Mouse (Mus musculus): Measurements from ENCODE around the gene Slc22a23. TPM values are rescaled to one million over a fixed set of nuclear protein-coding genes. Genes with fewer than 3 reads are reported as not detected.

Gene Slc22a23
- polyA plus RNA-seq, 1 experiment from 2014 or later = 3.6 TPM

DNA sequence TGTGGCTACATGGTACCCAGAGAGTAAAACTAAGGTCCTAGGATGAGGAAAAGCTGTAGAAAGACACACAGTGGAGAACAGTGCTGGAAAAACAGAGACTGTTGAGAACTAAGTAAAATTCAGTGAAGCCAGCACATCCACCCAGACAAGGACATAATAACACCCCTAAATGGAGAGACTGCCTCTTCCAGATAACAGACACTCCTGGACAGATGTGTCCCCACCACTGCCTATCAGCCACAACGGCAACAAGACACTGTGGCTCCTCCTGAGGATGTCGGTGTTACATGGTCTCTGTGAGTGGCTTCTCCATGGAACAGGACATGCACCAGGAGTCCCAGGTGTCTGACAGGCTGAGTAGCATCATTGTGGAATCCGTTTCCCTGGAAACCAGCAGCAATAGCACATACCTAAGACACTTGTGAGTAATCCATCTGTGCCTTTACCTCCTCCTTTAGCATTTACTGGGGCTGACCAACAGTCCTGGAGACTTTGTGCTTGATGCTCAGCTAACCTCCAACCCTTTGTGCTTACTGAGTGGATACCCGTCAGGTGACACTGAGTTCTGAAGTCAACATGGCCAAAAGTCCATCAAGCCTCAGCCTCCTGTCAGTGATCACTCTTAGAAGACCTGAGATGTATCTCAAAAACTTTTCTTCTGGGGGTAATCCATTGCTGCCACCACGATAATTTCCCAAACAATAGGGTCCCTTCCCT is 73.9 kb downstream of the Slc22a23 start:
- Histone ChIP-seq H3K9me3 (replicated peaks; ENCODE audit: control insufficient read depth, low read length) (no peaks in the 10 kb centered on the region), H3K27me3 (ENCODE audit: control insufficient read depth, insufficient read depth, low read length) (no peaks in the 10 kb centered on the region), H3K36me3 (ENCODE audit: control insufficient read depth, insufficient read depth, low read length) (no peaks in the 10 kb centered on the region), H3K27ac (ENCODE audit: low read length) (no peak overlapping the region), H3K4me3 (replicated peaks; ENCODE audit: low read length) (no peak overlapping the region), H3K9ac (ENCODE audit: low read length) (no peak overlapping the region), H3K4me2 (ENCODE audit: low read depth, low read length) (no peak overlapping the region), H3K4me1 (ENCODE audit: control insufficient read depth, insufficient read depth, low read length) (no peaks in the 10 kb centered on the region; the same call in 1 of the 2 replicates)
- no peak for ATAC-seq (ENCODE audit: insufficient read depth, low FRiP score)
- 80% methylated on average over 5 of the region's 5 CpGs for WGBS

DNA sequence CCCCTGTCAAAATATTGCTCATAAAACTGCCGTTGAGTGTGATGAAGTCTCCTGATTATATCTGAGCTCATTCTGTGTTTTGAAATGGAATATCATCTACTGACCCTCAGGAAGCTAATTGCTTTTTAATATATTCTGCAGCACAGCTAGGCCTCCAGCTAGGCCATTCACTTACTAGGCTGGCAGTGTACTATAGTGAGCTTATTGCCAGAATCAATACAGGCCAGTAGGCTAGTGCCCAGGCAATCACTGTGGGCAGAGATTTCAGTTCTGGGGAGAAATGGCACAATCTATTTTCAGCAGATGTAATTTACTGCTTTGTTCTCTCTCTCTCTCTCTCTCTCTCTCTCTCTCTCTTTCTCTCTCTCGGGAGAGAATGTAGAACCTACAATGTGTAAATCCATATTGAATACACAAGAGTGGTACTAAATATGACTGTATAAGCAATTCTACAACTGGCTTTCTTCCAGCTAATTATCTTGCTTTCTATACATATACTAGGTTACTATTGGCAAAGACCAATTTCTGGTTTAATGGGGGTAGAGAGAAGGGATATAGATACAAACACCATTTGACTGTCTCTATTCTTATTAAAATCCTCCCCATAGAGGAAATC is 75.5 kb downstream of the Slc22a23 start:
- no peak for ATAC-seq (ENCODE audit: insufficient read depth, low FRiP score)
- no peaks in the 10 kb centered on the region for H3K36me3 ChIP-seq (ENCODE audit: control insufficient read depth, insufficient read depth, low read length)
- no peaks in the 10 kb centered on the region for H3K9me3 ChIP-seq (replicated peaks; ENCODE audit: control insufficient read depth, low read length)
- no peaks in the 10 kb centered on the region for H3K4me1 ChIP-seq (ENCODE audit: control insufficient read depth, insufficient read depth, low read length)
- no peak overlapping the region for H3K27ac ChIP-seq (ENCODE audit: low read length)
- WGBS = 66% methylated on average over 2 of the region's 2 CpGs
- H3K4me3 ChIP-seq (replicated peaks; ENCODE audit: low read length) = no peak overlapping the region
- H3K4me2 ChIP-seq (ENCODE audit: low read depth, low read length) = no peak overlapping the region
- no peaks in the 10 kb centered on the region for H3K27me3 ChIP-seq (ENCODE audit: control insufficient read depth, insufficient read depth, low read length)
- no peak overlapping the region for H3K9ac ChIP-seq (ENCODE audit: low read length)

DNA sequence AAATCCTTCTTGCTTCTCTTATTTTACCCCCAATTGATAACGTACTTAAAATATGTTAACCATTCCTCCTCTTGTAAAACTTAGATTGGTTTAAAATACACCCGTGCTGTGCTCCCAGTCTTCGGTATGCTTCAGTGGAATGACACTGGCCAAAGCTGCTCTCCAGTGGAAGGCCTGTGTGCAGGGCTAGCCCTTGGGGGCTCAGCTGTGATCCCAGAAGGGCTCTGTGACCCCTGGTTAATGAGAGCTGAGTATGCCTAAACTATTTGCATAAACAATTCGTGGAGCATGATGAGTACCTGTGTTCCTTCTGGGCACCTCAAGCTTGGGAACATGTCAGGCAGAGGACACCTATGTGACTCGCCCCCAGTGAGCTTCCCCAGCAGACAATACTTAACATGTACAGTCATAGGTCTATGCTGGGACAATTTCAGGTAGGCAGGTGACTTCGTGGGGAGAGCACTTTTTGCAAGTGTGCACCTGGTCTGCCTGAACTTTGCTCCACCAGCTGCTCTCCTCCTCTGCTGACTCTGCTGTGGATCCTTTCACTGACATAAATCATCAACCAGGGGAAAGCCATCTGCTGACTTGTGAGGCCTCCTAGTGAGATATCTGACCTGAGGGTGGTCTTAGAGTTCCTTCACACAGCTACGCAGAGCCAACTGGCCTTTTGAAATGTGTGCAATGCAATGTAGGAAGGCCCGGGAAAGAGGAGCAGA is 77.9 kb downstream of the Slc22a23 start:
- no peak overlapping the region for H3K4me2 ChIP-seq (ENCODE audit: low read depth, low read length)
- no peaks in the 10 kb centered on the region for H3K27me3 ChIP-seq (ENCODE audit: control insufficient read depth, insufficient read depth, low read length)
- 70% methylated on average over 8 of the region's 8 CpGs for WGBS
- ATAC-seq (ENCODE audit: insufficient read depth, low FRiP score) = no peak
- no peaks in the 10 kb centered on the region for H3K4me1 ChIP-seq (ENCODE audit: control insufficient read depth, insufficient read depth, low read length)
- H3K4me3 ChIP-seq (replicated peaks; ENCODE audit: low read length) = no peak overlapping the region
- no peaks in the 10 kb centered on the region for H3K9me3 ChIP-seq (replicated peaks; ENCODE audit: control insufficient read depth, low read length)
- no peaks in the 10 kb centered on the region for H3K36me3 ChIP-seq (ENCODE audit: control insufficient read depth, insufficient read depth, low read length)
- H3K9ac ChIP-seq (ENCODE audit: low read length) = no peak overlapping the region
- H3K27ac ChIP-seq (ENCODE audit: low read length) = no peak overlapping the region

- H3K9me3 ChIP-seq (replicated peaks; ENCODE audit: control insufficient read depth, low read length) = no peaks in the 10 kb centered on the region
- no peak overlapping the region for H3K27ac ChIP-seq (ENCODE audit: low read length)
- 91% methylated on average over 8 of the region's 8 CpGs for WGBS
- H3K4me3 ChIP-seq (replicated peaks; ENCODE audit: low read length) = no peak overlapping the region
- no peak overlapping the region for H3K9ac ChIP-seq (ENCODE audit: low read length)
- H3K27me3 ChIP-seq (ENCODE audit: control insufficient read depth, insufficient read depth, low read length) = no peaks in the 10 kb centered on the region
- H3K4me2 ChIP-seq (ENCODE audit: low read depth, low read length) = no peak overlapping the region
- no peaks in the 10 kb centered on the region for H3K4me1 ChIP-seq (ENCODE audit: control insufficient read depth, insufficient read depth, low read length)
- ATAC-seq (ENCODE audit: insufficient read depth, low FRiP score) = no peak
- H3K36me3 ChIP-seq (ENCODE audit: control insufficient read depth, insufficient read depth, low read length) = no peaks in the 10 kb centered on the region
Observed at GRCm38 (mm10) chr13:34266067-34266466, 78.9 kb downstream of the Slc22a23 start.

- no peak overlapping the region for H3K4me3 ChIP-seq (replicated peaks; ENCODE audit: low read length)
- H3K4me2 ChIP-seq (ENCODE audit: low read depth, low read length) = no peak overlapping the region
- 50% methylated on average over 5 of the region's 5 CpGs for WGBS
- no peak for ATAC-seq (ENCODE audit: insufficient read depth, low FRiP score)
- H3K9me3 ChIP-seq (replicated peaks; ENCODE audit: control insufficient read depth, low read length) = no peaks in the 10 kb centered on the region
- H3K9ac ChIP-seq (ENCODE audit: low read length) = no peak overlapping the region
- no peaks in the 10 kb centered on the region for H3K36me3 ChIP-seq (ENCODE audit: control insufficient read depth, insufficient read depth, low read length)
- no peaks in the 10 kb centered on the region for H3K27me3 ChIP-seq (ENCODE audit: control insufficient read depth, insufficient read depth, low read length)
- no peaks in the 10 kb centered on the region for H3K4me1 ChIP-seq (ENCODE audit: control insufficient read depth, insufficient read depth, low read length)
- no peak overlapping the region for H3K27ac ChIP-seq (ENCODE audit: low read length)
Observed at GRCm38 (mm10) chr13:34265576-34265975, 79.4 kb downstream of the Slc22a23 start.

DNA sequence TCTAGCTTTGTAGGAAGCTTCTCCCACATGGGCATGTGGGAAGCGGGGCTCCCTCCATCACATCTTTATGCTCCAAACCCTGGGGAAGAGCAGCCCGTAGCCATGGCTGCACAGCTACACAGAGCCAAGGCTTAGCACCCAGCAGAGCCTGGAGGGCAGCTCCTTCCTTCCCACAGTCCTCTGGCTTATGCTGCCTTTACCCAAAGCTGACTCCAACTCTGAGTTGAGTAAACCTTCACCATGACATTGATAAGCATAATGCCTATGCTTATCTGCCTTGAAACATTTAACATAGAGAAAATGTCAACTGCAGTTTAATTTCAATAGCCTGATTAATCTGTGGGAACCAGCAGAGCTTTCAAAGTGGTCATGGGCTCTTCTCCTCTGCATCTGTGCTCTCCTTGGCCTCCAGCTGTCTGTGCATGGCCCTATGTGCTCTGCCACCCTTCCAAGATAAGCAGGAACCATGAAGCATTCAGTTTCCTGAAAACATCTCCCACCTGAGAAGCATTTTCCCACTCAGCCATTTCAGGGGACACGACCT is 79.9 kb downstream of the Slc22a23 start:
- WGBS = 86% methylated on average over 3 of the region's 3 CpGs
- H3K27me3 ChIP-seq (ENCODE audit: control insufficient read depth, insufficient read depth, low read length) = no peaks in the 10 kb centered on the region
- H3K4me2 ChIP-seq (ENCODE audit: low read depth, low read length) = no peak overlapping the region
- no peak overlapping the region for H3K4me3 ChIP-seq (replicated peaks; ENCODE audit: low read length)
- no peaks in the 10 kb centered on the region for H3K4me1 ChIP-seq (ENCODE audit: control insufficient read depth, insufficient read depth, low read length)
- no peaks in the 10 kb centered on the region for H3K36me3 ChIP-seq (ENCODE audit: control insufficient read depth, insufficient read depth, low read length)
- H3K9ac ChIP-seq (ENCODE audit: low read length) = no peak overlapping the region
- no peak; the same call in 1 of the 2 replicates for ATAC-seq (ENCODE audit: insufficient read depth, low FRiP score)
- H3K27ac ChIP-seq (ENCODE audit: low read length) = no peak overlapping the region
- H3K9me3 ChIP-seq (replicated peaks; ENCODE audit: control insufficient read depth, low read length) = no peaks in the 10 kb centered on the region

GRCm38 (mm10) chr13:34264508-34264907 is 80.5 kb downstream of the Slc22a23 start:
- H3K9me3 ChIP-seq (replicated peaks; ENCODE audit: control insufficient read depth, low read length) = no peaks in the 10 kb centered on the region
- H3K4me1 ChIP-seq (ENCODE audit: control insufficient read depth, insufficient read depth, low read length) = no peaks in the 10 kb centered on the region
- no peaks in the 10 kb centered on the region for H3K27me3 ChIP-seq (ENCODE audit: control insufficient read depth, insufficient read depth, low read length)
- H3K4me2 ChIP-seq (ENCODE audit: low read depth, low read length) = no peak overlapping the region
- H3K9ac ChIP-seq (ENCODE audit: low read length) = no peak overlapping the region
- no peak for ATAC-seq (ENCODE audit: insufficient read depth, low FRiP score)
- WGBS = 83% methylated on average over 2 of the region's 2 CpGs
- no peaks in the 10 kb centered on the region for H3K36me3 ChIP-seq (ENCODE audit: control insufficient read depth, insufficient read depth, low read length)
- H3K4me3 ChIP-seq (replicated peaks; ENCODE audit: low read length) = no peak overlapping the region
- no peak overlapping the region for H3K27ac ChIP-seq (ENCODE audit: low read length)

- peaks cover 13% of the 10 kb centered on the region; the same call in 1 of the 2 replicates for H3K4me1 ChIP-seq (ENCODE audit: control insufficient read depth, insufficient read depth, low read length)
- H3K4me2 ChIP-seq (ENCODE audit: low read depth, low read length) = no peak overlapping the region
- H3K4me3 ChIP-seq (replicated peaks; ENCODE audit: low read length) = no peak overlapping the region
- no peak overlapping the region for H3K27ac ChIP-seq (ENCODE audit: low read length)
- ATAC-seq (ENCODE audit: insufficient read depth, low FRiP score) = no peak
- no peak overlapping the region for H3K9ac ChIP-seq (ENCODE audit: low read length)
- WGBS = 87% methylated on average over 3 of the region's 3 CpGs
- H3K9me3 ChIP-seq (replicated peaks; ENCODE audit: control insufficient read depth, low read length) = no peaks in the 10 kb centered on the region
- H3K27me3 ChIP-seq (ENCODE audit: control insufficient read depth, insufficient read depth, low read length) = no peaks in the 10 kb centered on the region
- H3K36me3 ChIP-seq (ENCODE audit: control insufficient read depth, insufficient read depth, low read length) = no peaks in the 10 kb centered on the region
Observed at GRCm38 (mm10) chr13:34258765-34259164, 86.2 kb downstream of the Slc22a23 start.

DNA sequence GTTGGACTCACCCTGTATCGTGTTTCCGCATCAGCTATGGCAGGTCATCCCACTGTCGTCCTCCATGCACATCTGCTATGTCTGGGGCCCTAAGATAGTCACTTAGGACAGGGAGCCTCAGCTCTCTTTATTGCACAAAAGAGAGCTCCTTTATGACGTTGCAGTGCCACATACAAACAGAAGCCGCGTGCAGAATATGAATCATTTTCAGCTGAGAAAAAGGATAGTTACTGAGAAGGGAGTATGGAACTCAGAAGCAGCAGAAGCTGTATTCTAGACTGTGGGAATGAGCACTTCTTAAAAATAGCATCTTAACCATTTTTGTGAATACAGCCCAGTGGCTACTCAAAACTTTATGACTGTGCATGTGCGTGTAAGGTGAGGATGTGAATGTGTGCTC is 87.8 kb downstream of the Slc22a23 start:
- Histone ChIP-seq H3K27me3 (ENCODE audit: control insufficient read depth, insufficient read depth, low read length) (no peaks in the 10 kb centered on the region), H3K27ac (ENCODE audit: low read length) (no peak overlapping the region), H3K9ac (ENCODE audit: low read length) (no peak overlapping the region), H3K4me3 (replicated peaks; ENCODE audit: low read length) (no peak overlapping the region), H3K4me1 (ENCODE audit: control insufficient read depth, insufficient read depth, low read length) (peaks cover 14% of the 10 kb centered on the region; the same call in 1 of the 2 replicates), H3K9me3 (replicated peaks; ENCODE audit: control insufficient read depth, low read length) (no peaks in the 10 kb centered on the region), H3K4me2 (ENCODE audit: low read depth, low read length) (no peak overlapping the region), H3K36me3 (ENCODE audit: control insufficient read depth, insufficient read depth, low read length) (no peaks in the 10 kb centered on the region)
- no peak for ATAC-seq (ENCODE audit: insufficient read depth, low FRiP score)
- 92% methylated on average over 7 of the region's 7 CpGs for WGBS

Data from stomach, embryonic 16.5 days (tissue).